Mouse (Mus musculus) ovary, adult 18-20 months (tissue): ENCODE measurements around the gene Rsph14.

Source experiments
- DNase-seq: peaks from one replicate; pipeline ENCODE4 v3.0.0; 2022; ENCODE audit warnings: low spot score, mixed read lengths

Gene Rsph14

DNA sequence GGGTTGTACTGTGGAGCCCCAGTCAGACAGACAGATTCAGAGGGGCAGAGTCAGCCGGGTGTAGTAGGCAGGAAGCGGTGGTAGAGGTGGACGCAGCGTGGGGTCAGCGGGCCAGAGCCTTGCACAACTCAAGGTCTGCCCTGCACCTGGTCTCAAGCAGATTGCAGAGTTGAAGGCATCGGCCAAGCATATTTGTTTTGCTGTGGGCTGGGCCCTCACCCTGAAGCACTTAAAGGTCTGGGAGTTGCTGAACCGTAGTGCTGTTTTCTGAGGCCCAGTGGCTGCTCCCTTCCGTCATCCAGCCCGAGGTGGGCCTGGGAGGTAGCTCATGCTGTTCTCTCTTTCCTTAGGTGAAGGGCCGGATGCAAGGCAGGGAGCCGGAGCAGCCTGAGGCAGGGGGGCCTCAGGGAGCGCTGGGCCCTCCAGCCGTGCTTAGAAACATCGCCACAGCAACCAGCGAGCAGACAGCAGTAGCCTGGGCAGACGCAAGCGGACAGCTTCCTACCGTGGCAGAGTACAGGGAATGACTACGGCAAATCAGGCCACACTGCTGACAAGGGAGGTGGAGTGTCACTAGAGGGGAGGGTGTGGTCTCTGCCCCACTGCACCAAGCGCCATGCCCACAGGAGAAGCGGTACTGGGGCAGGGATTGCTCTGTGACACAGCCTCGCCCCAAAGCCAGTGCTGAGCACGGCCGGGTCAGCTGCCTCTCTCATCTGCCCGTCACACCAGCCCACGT, 41.6 kb downstream of the Rsph14 start:
- no peak for DNase-seq

DNA sequence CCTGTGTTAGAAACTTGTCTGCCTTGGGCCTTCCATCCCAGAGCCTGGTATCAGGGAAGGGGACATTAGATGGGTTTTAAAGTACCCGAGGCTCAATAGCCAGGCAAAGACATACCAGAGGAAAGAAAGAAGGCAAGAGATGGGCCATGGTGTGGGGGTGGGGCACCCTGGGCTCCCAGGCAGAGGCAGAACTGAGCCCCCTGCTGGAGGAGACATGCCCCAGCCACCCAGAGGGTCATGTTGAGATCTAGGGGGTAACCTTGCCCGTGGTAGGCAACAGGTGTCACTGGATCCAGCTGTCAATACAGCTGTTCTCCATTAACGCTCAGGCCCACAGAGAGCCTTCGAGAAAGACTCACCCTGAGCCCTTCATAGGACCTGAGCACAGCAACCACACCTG, 42.6 kb downstream of the Rsph14 start:
- DNase-seq, result no peak

DNA sequence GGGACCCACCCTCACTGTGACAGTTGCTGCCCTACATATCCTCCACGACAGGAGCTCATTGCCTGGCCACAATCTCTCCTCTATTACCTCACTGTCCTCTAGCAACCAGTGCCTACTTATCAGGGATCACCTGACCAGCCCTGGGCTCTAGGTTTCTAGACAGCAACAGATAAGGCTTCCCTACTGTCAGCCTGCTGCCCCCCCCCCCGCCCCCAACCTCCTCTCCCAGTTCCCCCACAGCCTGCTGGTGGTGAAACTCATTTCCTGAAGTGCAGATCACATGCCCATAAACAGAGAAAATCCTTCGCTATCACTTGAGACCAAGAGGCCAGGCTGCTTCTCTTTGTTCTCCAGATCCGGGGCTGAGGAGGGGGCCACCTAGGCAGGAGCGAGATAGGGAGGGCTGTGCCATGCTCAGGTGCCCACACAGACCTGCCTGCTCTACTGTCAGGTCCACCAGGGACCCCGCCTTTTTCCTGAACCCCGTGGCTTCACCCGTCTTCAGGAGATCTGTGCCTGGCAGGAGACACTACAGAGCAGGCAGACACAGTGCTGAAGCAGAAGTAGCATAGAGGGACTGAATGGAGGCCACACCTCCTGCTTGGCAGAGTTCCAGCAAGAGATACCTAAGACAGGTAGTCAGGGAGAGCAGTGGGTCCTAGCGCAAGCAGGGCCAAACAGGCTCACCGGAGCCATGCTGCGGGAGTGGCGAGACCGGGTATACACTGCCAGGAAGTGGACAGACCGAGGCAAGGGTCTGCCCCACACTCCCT, 44.5 kb downstream of the Rsph14 start:
- no peak for DNase-seq

DNA sequence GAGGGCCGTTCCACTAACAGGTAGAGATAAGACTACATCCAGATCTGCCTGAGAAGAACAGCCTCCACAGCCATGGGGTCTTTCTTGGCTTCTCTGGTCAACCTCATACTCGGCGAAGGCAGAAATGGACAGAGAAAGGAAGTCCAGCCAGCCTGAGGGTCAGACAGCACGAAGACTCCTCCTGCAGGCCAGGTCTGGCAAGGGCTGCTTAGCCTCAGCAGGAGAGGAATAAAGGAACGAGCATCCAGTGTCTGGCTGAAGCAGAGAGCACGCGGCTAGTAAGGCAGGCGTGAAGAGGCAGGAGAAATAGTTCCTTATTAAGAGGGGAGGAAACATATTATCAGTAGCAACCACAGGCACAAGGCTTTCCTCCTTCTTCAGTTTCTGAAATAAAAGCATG, 49.2 kb downstream of the Rsph14 start:
- DNase-seq, result no peak

GRCm38 (mm10) chr10:74981159-74981558, 51.2 kb downstream of the Rsph14 start:
- DNase-seq, result no peak

DNA sequence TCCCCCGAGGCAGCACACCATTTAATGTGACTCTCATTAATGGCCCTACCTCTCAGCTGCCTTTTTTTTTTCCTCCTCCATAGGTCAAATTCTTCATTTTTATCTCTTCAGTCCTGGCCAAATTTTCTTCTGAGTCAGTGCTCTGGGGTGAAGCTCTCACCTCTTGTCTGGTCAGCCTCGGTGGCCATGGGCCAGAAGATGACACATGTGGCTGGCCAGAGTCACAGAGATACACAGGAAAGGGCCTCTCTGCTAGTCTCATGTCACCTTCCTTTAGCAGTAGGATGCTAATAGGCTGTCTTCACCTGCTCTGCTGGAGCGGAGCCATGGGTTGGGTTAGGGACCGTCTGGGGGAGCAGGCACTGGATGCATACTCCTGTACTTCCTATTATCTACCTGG, 54.3 kb downstream of the Rsph14 start:
- no peak for DNase-seq

DNA sequence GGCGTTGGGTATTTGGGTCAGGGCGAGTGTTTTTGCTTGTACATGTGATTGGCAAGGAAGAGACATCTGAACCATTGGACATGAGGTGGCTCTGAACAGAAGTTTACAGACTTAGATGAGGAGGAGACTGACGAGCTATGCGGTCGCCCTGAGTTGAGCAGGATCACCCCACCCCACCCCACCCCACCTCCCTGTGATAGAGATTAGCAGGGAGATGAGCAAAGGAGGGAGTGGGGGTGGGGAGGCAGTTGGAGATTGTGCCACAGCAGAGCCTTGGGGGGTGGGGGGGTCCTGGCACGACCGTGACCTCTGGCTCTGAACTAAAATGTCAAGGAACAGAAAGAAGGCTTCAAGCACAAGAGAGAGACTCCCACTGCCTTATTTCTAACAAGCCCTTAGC, 56.0 kb downstream of the Rsph14 start:
- DNase-seq, result no peak

GRCm38 (mm10) chr10:74975626-74976025, 56.8 kb downstream of the Rsph14 start:
- DNase-seq, result no peak

DNA sequence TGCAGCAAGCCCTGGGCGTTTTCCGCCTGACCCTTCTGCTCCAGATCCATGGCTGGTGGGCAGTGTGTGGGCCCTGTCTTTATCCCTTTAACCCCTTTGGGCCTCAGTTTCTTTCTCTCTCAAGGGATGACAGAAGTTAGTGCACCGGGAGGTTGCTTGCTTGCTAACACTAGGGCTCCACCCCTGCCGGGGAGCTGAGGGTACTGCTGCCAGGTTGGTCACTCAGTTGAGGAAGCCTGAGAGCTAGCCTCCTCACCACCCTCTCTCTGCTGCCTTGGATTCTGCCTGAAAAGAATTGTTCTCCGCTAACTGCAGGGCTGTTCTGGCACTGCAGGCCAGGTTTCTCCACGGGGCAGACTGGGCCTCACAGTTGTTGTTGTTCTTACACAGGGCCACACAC, 59.4 kb downstream of the Rsph14 start:
- no peak for DNase-seq

DNA sequence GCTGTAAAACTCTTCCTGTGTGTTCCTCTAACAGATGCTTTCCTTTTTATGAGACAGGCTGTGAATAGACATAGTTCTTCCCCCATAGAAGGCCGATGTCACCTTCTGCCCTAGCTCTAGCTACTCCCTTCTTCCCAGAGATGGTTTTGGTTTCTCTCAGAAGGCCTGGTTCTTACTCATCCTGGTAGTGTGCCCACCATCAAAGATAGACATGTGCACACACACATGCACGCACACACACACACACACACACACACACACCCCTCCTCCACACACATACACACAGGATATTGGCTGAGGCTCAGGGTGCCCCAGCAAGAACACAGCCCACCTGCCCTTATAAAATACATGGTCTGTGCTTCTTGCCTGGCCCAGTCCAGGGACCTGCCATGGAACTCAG, 63.1 kb downstream of the Rsph14 start:
- DNase-seq, result no peak

- DNase-seq, result no peak
Observed at GRCm38 (mm10) chr10:74967651-74968267, 64.6 kb downstream of the Rsph14 start.

DNA sequence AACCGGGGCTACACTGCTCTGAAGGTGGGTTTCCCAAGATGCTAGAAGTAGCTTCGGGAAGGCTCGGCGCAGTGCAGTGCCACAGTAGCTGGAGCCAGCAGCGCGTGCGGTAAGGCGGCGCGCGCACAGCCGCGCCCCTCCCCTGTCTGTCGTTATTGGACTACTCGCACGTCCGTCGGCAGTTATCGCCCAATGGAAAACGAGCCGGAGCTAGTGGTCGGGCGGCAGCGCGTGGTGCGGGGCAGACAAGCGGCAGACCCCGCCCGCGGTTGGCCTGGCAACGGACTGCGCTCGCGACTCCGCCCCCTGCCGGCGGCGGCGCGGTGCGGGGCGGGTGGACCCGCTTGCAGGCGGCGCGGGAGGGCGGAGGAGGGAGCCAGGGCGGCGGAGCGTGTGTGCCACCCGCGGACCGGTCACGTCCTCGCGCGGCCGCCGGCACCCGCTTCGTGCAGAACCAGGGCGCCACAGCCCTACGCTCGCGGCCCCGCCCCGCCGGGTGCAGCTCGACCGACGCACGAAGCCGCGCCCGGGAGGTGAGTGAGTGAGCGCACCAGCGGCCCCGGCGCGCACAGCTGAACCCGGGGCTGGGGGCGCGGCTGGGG, 65.4 kb downstream of the Rsph14 start, which contains the start of gene Gnaz:
TSS of gene Gnaz (plus strand) at position 328 of the 602 bp plus-strand sequence.
- peak; percentile 96 for DNase-seq

DNA sequence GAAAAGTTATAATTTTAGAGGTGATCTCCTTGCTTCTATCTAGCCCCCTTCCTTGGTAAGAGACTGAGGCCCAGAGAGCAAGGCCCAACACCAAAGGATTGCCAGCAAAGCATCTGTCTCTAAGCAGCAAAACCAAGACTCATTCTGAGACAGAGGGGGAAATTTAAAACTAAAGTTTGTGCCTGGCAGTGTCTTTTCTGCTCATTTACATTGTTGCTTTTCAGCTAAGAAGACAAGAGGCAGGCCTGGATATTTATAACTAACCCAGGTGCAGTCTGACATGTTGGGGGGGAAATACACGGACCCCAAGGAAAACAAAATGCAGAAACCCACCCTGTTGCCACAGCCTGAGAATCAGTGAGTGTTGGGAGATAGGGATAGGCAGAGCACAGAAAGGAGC, 68.0 kb downstream of the Rsph14 start:
- no peak for DNase-seq

DNA sequence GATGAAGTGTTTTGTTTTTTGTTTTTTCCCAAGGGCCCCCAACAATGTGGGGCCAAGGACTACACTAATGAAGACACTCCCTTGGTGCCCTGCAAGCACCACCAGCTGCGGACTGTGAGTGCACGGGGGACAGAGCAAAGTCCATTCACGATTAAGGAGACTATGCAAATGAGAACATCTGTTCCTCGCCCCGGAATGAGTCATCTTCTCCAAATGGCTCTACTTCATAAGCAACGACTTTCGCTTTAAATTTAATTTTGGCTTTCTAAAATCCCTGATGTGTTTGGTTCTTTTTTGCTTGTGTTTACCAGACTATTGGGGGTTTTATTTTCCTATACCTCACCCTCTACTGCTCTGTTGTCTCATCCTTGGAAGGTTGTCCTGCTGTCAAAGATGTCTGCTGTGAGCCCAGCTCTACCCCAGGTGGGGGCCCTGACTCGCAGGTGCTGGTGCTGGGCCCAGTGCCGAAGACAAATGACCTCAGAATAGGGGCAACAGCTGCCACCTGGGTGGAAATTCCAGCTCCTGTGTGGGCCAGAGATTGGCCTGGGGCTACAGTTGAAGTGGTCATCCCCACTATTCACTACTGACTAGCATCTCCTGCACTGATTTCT, 79.4 kb downstream of the Rsph14 start:
- DNase-seq, result no peak

DNA sequence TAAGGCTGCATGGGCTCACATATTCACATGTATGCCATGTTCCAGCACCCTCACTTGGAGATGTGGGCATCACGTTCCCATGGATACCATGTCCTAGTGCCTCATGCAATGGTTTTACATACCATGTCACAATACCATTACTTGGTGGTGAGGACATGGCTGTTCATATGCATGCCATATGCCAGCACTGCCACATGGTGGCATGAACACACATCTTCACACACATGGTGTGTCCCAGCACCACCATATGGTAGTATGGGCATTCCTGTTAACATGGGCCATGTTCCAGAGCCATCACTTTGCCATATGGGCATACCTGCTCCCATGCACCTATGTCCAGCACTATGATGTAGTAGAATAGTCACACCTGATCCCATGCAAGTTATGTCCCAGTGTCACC, 91.6 kb downstream of the Rsph14 start:
- no peak for DNase-seq

- DNase-seq, result no peak
Observed at GRCm38 (mm10) chr10:74939300-74939699, 93.1 kb downstream of the Rsph14 start.

DNA sequence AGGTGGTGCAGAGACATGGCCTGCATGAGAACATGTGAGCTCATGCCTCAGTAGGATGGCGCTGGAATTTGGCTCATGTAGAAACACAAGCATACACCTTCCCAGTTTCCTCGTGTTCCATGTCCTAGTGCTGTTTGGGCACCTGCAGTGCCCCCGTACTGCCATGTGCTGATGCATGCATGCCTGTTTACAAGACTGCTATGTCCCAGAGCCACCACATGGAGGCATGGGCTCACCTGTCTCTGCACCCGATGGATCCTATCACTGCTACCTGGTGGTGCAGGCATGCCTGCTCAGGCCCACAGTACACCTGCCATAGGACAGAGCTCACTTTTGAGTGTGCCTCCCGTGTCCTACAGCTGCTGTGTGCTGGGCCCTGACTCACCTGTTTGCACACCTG, 94.0 kb downstream of the Rsph14 start:
- no peak for DNase-seq

GRCm38 (mm10) chr10:74937003-74937790, 95.2 kb downstream of the Rsph14 start:
- no peak for DNase-seq

DNA sequence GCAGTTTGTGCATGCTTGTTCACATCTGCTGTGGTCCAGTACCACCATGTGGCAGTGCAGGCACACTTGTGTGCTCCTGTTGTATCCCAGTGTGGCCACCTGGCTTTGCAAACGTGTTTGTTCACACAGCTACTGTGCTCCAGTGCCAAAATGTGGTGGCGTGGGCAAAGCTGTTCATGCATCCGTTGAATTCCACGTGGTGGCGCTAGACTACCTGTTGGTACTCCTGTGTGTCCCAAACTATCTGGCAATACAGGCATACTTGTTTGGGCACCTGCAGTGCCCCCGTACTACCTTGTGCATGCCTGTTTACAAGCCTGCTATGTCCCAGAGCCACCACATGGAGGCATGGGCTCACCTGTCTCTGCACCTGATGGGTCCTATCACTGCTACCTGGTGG, 97.4 kb downstream of the Rsph14 start:
- no peak for DNase-seq

DNA sequence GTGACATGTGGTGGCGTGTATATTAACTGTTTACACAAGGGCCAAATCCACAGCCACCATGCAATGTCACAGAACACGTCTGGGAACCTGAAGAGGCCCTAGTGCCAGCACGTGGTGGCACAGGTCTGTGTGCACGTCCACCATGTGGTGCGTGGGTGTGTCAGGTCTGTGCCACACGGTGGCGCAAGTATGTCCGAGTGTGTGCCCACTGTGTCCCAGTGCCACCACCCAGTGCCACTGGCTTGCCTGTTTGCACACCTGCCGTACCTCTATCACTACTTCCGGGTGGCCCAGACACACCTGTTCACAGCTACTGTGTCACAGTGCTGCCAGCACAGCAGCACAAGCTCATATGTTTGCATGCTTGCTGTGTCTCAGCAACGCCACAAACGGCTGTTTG, 97.9 kb downstream of the Rsph14 start:
- DNase-seq, result no peak

- DNase-seq, result no peak
Observed at GRCm38 (mm10) chr10:74933548-74934190, 98.7 kb downstream of the Rsph14 start.
